Mouse (Mus musculus): ENCODE data around the gene Pigm.

DNA sequence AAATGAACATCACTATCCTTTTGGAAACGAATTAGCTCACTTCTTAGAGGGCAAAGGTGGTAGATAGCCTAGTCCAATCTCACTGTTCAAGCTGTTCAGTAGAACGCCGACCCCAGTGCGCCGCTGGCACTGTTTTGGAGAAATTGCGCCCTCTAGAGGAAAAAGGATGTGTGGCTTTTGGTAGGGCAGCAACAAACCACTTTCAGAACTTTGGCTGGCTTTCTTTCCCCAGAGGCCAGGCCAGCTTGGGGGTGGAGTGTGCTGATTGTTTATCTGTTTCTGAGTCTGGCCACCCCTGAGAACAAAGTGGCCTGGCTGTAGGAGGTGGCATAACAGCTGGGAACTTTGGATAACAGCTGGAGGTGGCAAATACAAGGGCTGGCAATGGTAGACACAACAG, 11.7 kb upstream of the Pigm start:
- TF ChIP-seq CTCF (IDR thresholded peaks at IDR 0.05; ENCODE audit: low read depth, low read length) (peak; percentile 96), POLR2A (IDR thresholded peaks at IDR 0.05; ENCODE audit: borderline replicate concordance, low read depth, low read length) (no peak)
